Mouse (Mus musculus): ENCODE data around the gene Gm15737.

Gene Gm15737

DNA sequence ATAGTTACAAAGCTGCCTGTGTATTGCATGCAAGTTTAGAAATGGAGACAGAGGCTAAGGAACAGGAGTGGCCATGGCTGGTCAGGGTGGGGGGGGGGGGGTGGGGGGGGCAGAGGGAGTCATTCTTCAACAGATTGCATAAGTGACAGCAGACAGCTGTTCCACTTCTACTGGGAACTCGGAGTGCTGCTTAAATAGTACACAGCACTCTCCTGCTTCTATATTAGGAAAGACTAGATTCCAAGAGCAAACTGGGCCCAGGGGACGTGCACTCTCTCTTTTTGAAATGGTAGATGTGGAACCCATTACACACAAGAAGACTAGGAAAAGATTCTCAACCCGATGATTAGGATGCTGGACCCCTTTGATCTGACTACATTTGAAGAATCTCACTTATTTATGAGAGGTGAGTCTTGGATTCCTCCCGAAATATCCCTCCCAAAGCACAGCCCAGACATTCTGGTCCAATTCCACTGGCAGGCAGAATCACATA, at the start of gene Gm15737:
Gene Gm15737, plus strand, starts transcription at position 269 of the 493 bp plus-strand sequence.
- DNase-seq (ENCODE audit: low spot score), result no peak

DNA sequence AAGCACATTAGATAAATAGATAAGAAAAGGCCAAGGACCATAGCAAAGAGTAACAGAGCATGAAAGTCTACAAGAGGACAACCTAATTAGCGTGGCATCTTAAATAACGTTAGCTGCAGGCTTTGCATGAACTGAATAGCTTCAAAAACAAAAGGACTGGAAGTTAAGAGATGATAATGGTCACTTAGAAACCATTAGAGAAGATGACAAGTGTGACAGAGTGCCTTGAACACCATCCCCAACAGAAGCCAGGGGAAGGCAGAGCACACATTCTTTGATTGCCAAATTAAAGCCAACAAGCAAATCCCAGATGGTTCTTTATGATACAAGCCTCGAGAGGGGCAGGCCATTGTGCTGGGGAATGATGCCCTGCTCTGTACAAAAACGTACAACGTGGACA, 47.6 kb upstream of the Gm15737 start:
- DNase-seq (ENCODE audit: low spot score), result no peak

DNA sequence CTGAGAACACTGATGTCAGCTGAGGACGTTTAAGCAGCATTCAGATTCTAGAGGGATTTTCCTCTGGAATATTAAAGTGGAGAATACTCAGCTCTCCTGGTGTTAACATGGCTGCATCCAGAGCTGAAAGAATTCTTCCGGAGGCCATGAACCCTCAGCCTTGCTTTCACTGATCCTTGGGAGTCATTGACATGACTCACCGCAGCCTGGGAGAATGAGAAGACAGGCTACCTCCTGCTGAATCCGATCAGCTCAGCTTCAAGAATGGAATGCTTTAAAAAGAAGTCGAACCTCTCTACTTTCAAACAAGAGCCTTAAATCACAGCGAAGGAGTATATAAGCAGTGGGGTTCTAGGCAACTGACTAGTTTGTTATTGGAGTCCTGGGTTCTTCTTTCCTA, 47.2 kb upstream of the Gm15737 start:
- DNase-seq (ENCODE audit: low spot score), result no peak

DNA sequence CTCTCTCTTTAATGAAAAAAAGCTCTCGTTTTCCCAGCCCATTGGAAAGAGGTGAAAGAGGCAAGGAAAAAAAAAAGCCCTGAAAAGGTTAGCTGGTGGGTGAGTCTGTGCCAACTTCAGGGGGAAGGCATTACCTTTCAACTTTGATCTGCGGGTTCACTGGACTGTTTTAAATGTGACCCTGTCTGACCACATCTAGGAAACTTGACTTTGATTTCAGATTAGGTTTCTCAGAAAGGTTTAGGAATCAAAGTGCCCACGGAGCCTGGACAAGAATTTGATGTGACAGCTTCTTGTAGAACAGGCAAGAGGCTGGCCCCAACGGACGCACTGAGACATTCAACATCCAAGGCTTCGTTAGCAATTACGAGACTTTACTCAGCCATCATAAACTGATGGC, 45.2 kb upstream of the Gm15737 start:
- no peak for DNase-seq (ENCODE audit: low spot score)

DNA sequence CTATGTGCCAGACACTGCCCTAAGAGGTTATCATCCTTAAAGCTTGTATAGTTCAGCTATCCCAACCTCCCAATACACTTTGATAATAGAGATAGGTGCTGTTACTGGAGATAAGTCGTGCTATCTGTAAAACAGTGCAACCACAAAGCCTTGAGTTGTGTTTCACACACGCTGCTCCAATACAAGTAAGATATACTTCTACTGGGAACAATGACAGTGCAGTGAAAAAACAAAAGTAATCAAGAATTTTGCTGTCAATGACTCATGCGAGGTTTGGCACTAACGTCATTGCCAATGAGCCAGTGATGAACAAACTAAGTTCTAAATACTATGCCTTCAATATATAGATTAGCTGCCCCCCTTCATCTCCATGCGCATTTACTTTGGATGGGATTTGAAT, 42.6 kb upstream of the Gm15737 start:
- no peak for DNase-seq (ENCODE audit: low spot score)

DNA sequence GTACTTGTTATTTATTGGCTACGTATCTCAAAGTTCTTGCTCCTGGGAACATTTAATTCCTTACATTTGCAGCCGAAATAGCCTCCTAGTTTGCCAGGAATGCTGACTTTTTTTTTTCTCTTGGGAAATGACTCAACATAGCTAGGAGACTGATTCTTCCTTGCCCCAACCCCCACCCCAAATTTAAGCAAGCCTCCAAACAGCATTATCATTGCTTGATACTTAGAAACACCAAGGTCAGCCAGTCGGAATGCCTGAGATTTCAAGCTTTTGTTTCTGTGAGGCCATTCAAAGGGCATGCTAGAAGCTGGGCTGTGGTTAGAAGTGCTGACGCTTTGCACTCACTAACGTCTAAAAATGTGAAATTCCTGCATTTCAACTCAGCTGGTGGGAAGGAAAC, 41.8 kb upstream of the Gm15737 start:
- DNase-seq (ENCODE audit: low spot score), result no peak

DNA sequence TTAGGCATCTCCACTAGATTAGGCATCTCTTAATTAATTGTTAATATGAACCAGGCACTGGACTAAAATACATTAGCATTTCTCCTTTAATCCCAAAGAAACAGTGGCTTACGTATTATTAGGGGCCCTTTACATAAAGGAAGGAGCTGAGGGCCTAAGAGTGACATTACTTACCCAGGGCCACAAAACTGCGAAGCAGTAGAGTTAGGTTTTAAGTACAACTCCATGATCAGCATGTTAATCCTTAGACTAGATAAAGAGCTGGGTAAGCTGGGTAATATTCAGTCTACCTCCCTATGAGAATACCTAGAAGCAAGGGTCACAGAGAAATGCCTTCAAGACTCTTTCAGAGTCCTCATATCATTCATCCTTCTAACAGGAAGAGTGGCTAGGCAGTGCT, 40.0 kb upstream of the Gm15737 start:
- no peak for DNase-seq (ENCODE audit: low spot score)

DNA sequence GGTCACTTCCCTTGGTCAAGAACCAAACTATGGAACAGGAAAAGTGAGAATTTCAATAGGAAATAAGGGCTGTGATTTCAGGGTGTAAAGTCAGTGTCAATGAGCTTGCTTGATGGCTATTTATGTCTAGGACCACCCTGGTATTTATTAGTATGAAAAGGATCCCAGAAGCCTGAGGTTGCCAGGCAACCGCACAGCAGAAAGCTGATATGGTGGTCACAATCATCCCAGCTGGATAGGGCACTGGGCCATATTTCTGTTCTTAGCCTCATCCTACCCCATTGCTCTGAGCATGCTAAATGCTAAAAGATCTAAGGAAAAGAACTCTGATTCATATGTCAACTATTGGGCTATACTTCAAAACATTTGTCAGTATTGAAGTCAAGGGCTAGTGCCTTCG, 38.1 kb upstream of the Gm15737 start:
- DNase-seq (ENCODE audit: low spot score), result no peak

DNA sequence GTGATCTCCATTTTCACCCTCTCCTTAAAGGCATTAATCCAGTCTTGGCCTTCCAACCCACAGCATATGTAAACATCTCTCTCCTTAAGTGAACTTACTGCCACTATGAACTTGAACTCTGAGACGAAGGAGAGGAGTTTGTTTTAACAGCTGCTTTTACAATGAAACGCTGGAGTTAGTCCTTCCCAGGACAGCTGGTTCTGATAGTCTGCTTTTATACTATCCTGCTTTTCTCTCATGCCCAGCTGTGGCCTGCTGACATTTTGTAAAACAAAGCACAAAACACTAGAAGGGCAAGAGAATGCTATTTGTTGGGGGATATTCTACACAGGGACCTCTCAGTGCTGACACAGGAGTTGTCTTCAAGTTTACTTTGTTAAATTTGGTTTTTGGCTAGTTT, 27.2 kb upstream of the Gm15737 start:
- DNase-seq (ENCODE audit: low spot score), result no peak

DNA sequence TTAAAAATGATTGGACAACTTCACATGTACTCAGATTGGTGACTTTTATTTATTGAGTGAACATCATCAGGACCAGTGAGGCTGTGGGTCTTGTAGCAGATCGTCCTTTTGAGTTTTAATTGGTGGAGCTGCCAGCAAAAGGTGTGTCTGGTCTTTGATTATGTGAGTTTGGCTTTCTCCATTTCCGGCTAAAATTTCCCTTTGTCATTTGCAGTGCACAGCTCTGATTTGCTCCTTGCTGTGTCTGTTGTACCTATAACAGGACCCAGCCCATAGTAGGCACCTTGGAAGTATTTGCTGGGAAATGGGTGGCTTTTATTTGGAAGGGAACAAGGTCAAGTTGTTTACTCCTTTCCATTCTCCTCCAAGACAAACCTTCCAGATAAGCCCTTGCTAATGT, 25.7 kb upstream of the Gm15737 start:
- no peak for DNase-seq (ENCODE audit: low spot score)

DNA sequence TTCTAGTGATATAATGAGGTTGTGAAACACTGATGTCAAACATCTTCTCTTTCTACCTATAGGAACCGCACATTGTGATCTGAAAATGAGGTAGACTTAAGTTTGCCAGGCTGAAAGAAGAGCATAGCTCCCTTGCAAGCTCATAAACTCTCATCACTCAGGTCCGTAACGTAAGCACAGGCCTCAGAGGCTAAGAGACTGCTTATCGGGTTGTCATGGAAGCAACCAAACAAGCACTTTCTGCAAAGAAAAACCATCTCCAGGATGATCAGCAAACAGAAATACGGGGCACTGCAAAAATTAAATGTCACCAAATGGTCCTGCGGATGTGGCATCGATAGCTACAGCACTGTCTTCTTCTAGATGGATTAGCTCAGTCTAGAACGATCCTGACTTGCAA, 23.3 kb upstream of the Gm15737 start:
- no peak for DNase-seq (ENCODE audit: low spot score)

DNA sequence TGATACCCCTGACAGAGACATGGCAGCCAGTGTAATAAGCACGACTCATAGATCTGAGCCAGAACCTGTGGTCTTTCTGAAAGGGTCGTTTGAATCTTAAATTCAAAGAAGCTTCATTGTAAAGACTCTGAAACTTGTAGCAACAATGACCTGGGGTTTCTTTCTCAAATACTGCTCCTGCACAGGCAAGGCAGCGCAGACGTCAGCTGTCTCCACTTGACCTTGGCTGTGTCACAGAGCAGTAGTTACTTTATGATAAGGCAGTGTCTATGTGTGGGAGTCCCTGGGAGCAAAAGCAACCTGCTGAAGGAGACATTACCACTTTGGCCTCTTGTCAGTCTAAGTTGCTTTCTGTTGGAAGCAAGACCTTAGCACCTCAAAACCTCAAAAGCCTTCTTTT, 22.5 kb upstream of the Gm15737 start:
- no peak for DNase-seq (ENCODE audit: low spot score)

DNA sequence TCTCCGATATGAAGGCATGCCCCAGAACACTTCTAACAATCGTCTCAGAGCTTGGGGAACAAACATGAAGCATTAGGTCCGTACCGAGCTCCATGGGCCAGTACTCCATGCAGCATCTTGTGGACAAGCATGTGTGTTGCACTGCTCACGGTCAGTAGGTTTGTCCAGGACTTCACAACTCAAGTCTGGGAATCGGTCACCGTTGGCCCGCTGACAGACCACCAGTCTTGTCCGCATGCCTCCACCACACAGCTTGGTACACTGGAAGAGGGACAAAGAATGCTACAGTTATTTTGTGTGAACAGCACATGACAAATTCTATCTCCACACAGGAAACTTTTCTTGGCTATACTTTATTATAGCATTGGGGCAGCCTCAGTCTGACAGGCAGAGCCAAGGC, 19.9 kb upstream of the Gm15737 start:
- DNase-seq (ENCODE audit: low spot score), result no peak

DNA sequence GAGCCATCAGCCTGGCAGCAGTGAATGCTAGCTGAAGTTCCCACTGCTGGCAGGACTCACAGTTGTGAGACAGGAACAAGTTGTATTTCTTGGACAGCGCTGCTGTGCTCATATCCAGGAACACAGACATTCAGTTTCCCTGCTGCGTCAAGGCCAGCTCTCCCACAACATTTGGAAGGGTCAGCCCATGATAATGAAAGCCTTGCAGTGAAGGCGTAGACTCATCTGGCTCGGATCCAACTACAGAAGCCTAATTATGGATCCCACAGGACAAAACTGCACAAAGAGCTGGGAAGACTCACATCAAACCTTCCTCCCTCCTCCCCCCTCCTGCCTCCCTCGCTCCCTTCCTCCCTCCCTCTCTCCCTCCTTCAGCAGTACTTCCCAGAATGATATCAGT, 18.9 kb upstream of the Gm15737 start:
- DNase-seq (ENCODE audit: low spot score), result no peak

DNA sequence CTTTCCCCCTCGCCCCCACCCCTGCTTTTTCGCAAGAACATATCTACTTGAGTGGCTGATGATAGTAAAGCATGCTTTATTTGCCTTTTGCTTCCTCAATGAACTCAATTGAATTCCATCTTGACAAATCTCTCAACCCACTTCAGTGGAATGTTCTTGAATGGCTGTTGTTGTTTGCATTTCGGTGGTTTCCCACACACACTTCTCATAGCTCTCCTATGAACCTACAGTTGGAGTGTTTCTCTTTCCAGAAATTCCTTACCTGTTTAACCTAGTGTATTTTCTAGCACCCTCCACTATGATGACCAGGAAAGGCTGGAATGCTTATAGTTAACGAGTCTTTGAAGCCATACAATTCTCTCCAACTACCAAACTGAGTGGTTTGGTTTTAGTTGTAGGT, 14.3 kb upstream of the Gm15737 start:
- DNase-seq (ENCODE audit: low spot score), result no peak

DNA sequence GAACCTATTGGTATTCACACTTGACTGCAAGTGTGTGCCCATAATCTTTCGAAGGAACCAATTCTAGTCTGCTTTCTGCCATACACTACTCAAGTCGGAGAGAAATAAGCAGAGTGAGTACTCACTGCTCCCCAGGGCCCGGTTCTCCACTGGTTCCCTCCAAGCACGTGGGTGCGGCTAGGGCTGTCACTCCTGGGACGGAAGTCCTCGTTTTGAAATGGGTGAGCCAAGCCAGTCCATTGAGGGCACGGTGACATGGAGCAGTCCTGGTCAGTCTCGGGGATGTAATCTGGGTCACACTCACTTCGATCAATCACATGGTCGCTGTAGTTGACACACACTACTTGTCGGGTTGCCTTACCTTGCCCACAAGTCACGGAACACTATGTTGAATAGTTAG, 11.4 kb upstream of the Gm15737 start:
- DNase-seq (ENCODE audit: low spot score), result no peak

DNA sequence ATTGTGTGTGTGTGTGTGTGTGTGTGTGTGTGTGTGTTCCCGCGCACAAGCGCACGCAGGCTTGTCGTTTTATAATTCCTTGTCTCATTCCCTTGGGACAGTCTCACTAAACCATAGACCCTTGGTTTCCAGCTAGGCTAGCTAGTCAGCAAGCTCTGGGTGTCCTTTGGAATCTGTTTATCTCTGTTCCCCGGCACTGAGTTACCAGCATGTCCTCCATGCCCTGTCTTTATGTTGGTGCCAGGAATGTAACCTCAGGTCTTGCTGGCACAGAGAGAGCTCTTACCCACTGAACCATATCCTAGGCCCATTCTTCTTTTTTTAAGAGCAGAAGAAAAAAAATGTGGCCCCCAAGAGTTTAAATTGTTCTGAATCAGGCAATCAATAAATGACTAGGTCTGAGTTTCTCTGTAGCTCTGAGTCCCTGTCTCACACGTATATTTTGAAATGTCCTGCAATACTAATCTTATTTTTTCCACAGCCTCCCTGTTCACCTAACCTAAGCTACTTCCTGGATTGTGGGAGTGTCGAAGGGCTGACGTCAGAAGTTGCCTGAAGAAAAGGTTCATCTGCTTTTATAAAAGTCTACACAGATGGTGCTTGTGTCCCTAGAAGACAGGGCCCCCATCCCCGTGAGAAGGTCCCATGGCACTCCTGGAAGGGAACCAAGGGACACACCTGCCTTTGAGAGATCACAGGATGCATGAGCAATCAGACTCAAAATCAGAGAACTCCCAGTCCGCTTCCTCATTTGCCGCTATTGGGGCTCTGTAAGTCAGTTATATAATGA, 10.2 kb upstream of the Gm15737 start:
- no peak for DNase-seq (ENCODE audit: low spot score)

DNA sequence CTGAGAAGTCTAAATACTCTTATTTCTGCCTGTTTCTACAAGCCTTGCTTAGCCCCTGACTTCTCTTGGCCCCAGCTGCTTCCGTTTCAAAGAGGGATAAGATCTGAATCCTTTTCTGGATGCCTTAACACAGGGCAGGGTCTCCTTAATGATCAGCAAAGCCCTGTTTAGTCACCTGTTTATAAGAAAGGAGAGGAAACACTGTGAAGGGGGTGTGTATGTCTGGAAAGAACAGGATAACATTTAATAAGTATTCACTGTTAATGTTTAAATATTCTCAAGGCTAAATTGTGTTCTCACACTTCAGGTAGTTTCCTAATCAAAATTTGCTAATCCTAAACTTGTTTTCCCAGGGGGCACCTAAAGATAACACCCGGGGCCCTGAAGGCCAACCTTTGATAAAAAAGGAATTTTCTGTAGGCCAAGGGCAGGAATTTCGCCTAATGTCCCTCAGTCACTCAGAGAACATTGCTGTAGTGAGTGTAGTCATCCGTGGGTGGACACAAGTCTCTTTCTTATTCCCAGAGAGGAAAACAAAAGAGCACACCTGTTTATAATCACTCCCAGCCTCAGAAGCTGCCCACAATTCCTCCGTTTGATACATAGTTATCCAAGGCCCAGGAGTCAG, 8.8 kb upstream of the Gm15737 start:
- no peak for DNase-seq (ENCODE audit: low spot score)

DNA sequence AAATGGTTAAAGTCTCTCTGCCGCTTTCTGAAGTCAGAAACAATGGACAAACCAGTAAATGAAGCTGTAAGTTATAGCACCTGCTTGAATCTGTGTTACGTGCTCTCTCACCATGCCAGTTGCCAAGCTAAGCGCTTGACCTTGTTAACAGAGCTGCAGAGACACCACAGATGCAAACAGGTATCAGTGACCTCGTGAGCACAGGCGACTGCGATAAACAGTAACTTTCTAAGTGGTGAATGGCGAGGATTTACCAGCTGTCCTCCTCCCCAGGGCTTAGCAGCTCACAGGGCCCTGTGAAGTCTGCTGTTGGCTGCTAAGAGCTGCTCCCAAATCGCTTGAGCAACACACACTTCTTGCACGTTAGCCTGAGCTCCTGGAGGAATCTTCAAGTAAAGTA, 6.6 kb upstream of the Gm15737 start:
- no peak for DNase-seq (ENCODE audit: low spot score)

DNA sequence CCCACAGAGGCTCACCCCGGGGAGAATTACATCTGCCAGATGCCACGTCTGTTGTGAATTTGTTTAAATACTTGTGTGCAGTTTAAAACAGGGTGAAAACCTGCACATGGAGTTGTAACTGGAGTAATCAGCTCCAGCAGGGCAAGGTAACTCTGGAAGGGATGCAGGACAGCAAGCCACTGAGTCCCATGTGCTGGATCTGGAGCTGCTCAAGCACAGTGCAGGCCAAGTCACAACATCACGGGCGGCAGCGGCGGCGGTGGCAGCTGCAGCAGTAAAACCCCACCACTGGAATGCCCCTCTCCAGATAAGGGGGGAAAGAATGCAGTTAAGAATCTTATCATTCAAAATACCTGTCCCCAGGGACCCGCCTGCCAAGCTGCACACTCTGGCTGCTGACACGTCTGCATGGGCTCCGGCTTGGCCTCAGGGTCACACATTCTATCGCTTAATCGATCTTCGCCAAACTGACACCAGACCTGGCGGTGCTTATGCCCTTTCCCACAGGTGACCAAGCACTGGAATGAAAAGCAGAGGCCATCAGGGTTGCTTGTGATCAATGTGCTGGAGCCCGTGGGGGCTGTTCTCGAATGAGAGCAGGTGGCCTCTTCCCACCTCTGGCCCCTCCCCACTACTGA, 544 bp downstream of the Gm15737 start:
- peak; percentile 15 for DNase-seq (ENCODE audit: low spot score)

DNA sequence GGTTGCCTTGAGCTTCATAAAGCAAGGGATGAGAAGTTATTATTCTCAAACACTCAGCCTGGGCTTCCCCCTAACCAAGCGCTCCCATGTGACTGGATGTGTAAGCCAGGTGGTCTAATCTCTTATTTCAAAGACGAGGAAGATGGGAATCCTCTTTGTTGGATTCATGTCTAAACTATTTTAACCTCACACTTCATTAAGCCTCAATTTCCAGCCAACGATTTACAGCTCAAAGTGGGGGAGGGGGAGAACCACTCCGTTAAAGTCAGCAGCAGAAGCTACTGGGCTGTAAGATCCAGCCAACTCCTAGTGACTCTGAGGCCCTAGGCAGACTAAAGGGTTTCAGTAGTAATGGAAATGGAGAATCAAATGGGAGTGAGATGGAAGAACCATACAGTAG, 2.7 kb downstream of the Gm15737 start:
- DNase-seq (ENCODE audit: low spot score), result no peak

DNA sequence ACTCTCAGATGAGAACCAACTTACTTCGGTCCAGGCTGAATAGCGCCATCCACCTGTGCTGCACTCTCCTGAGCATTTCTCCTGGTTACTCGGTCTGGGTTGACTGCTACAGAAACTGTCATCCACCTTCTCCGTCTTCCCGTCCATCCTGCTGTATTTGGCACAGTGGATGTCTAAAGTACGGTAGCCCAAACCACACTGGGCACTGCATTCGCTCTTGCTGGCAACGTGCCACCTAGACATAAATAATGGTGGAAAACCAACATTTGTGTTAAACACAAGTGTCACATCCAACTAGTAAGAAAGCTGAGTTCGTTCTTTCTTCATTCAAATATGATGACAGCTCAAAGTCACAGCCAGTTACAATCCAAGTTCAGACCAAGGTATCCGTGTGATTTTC, 3.6 kb downstream of the Gm15737 start:
- no peak for DNase-seq (ENCODE audit: low spot score)

DNA sequence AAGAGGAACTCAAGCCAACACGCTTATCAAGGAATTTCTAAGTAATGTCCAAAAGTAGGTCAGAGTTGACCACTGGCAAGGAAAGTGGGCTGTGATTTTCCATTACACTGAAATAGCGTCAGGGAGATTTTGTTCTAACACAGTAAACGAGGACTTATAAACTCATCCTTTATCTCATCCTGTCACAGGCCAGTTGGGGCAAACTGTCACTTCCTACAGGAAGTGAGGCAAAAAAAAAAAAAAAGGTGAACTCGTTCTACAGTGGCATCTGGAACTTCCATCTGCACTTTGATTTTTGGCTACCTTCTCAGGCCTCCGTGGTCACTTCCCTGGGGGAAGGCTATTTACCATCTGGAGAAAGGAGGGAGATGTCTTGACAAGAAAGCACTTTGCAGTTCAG, 5.7 kb downstream of the Gm15737 start:
- no peak for DNase-seq (ENCODE audit: low spot score)
